Mouse (Mus musculus) gastrocnemius, postnatal 4 days (tissue): ENCODE measurements around the gene Hcn2. TPM values are rescaled to one million over a fixed set of nuclear protein-coding genes. Genes with fewer than 3 reads are reported as not detected.
A peak's percentile ranks its signal among the peaks of the same experiment; 100 is the strongest.

Experiments used
- DNase-seq, 2 experiments: peaks; one replicate each; pipeline ENCODE4 v3.0.0; 2021 to 2022; ENCODE audit warnings: low spot score in 2 of 2, mixed read lengths in 2 of 2
- long read RNA-seq, 2 experiments: library from polyadenylated mRNA; stranded (forward); transcript quantifications; one replicate each; pipeline ENCODE4 v2.0.0; 2021
- total RNA-seq, 2 experiments: library from RNA; stranded (reverse); gene quantifications; 2 replicates each; pipeline ENCODE4 v1.2.3; 2021

The Hcn2 gene
- total RNA-seq, result under 1 TPM; 0.96 TPM
- long read RNA-seq, experiment 1, partial matches to known transcripts, result 1 of 1 reads
- long read RNA-seq, experiment 1, other reads (novel, unspliced or antisense), result 0 of 1 reads
- long read RNA-seq, experiment 2, partial matches to known transcripts, result 0 of 2 reads
- long read RNA-seq, experiment 2, other reads (novel, unspliced or antisense), result 0 of 2 reads

- DNase-seq, result no peak
These were observed at the start of gene Hcn2 for GRCm38 (mm10) chr10:79716254-79716987. Gene Hcn2, plus strand, starts transcription at chr10:79716634.

- no peak for DNase-seq
These were observed 48.4 kb upstream of the Hcn2 start for GRCm38 (mm10) chr10:79668076-79668475.

GRCm38 (mm10) chr10:79668771-79669575 is 47.5 kb upstream of the Hcn2 start, which contains the start of gene Tpgs1:
Gene Tpgs1, plus strand, starts transcription at chr10:79669369.
- peak; percentile 76 to 89 for DNase-seq

GRCm38 (mm10) chr10:79669576-79670057 is 46.8 kb upstream of the Hcn2 start:
- peak in 1 of 2 experiments; percentile 78 for DNase-seq

- DNase-seq, result no peak
These were observed 46.2 kb upstream of the Hcn2 start for GRCm38 (mm10) chr10:79670071-79670888.

- DNase-seq, result no peak
These were observed 44.9 kb upstream of the Hcn2 start for GRCm38 (mm10) chr10:79671396-79672087.

- DNase-seq, result peak in 1 of 2 experiments; percentile 9
These were observed 44.4 kb upstream of the Hcn2 start for GRCm38 (mm10) chr10:79672088-79672455.

GRCm38 (mm10) chr10:79673054-79673453 is 43.4 kb upstream of the Hcn2 start:
- no peak for DNase-seq

- no peak for DNase-seq
These were observed 40.9 kb upstream of the Hcn2 start for GRCm38 (mm10) chr10:79675346-79676035.

- no peak for DNase-seq
These were observed 35.6 kb upstream of the Hcn2 start for GRCm38 (mm10) chr10:79680606-79681495.

- peak; percentile 98 to 99 for DNase-seq
These were observed 34.7 kb upstream of the Hcn2 start, which contains the start of gene Cdc34 for GRCm38 (mm10) chr10:79681591-79682245. Gene Cdc34, plus strand, starts transcription at chr10:79682195.

GRCm38 (mm10) chr10:79682551-79682915 is 33.9 kb upstream of the Hcn2 start:
- no peak for DNase-seq

- DNase-seq, result peak in 1 of 2 experiments; percentile 63
These were observed 33.4 kb upstream of the Hcn2 start for GRCm38 (mm10) chr10:79682916-79683582.

GRCm38 (mm10) chr10:79683726-79684640 is 32.5 kb upstream of the Hcn2 start:
- DNase-seq, result no peak

GRCm38 (mm10) chr10:79684770-79685600 is 31.4 kb upstream of the Hcn2 start:
- no peak for DNase-seq
